Mouse (Mus musculus) kidney, adult 11 months (tissue): Measurements from ENCODE around the gene Mras.

Experiments
- DNase-seq: peaks from one replicate; pipeline ENCODE4 v3.0.0; 2022

Gene Mras

DNA sequence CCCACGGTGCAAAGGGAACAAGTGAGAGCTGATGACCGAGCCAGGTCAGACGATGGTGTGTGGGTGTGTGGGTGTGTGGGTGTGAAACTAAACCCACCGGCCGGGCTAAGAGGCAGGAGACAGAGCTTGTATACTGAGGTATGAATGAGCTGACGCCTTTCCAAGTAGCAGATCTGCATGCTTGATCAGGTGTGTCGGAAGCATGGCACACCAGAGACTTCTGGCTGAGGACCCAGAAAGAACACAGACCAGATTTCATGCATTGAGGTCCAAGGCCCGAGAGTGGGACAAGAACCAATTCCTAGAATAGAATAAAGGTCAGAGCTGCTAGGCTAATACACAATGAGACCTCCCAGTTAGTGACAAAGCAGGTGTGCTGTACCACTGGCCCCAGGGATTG, 1.9 kb upstream of the Mras start:
- DNase-seq, result no peak

DNA sequence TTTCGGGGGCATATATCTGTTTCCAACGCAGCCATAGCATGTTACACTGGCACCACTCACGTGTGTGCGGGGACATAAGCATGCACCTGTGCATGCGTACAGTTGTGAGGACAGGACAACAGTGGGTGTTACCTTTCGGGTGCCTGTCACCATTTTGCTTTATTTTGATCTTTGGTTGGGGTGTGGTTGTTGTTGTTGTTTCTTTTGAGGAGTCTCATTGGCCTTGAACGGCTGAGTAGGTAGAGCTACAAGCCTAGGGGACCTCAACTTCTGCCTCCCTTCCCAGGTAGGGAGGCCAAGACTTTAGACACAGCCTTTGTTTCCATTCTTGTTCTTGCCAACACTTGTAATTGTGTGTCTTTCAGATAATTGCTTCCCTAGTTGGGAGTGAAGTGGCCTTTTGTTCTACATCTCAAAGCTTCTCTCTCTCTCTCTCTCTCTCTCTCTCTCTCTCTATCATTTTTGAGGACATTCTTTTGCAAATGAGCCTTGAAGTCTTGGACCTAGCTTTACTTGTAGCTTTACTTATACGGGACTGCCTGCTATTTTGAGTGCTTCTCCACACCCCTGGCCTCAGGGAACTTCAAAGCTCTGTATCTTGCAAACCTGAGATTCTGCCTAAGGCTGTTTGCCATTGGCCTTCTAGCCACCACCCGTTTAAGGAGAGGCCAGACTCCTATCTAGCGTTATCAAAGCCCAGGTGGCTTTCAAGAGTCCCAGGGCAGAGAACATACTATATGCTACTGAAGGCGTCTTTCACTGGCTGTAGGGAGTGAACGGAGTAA, 792 bp upstream of the Mras start:
- no peak for DNase-seq

GRCm38 (mm10) chr9:99436182-99437030, 775 bp downstream of the Mras start:
- peak; percentile 77 for DNase-seq

- no peak for DNase-seq
These were observed 1.5 kb downstream of the Mras start for GRCm38 (mm10) chr9:99435619-99436181.

DNA sequence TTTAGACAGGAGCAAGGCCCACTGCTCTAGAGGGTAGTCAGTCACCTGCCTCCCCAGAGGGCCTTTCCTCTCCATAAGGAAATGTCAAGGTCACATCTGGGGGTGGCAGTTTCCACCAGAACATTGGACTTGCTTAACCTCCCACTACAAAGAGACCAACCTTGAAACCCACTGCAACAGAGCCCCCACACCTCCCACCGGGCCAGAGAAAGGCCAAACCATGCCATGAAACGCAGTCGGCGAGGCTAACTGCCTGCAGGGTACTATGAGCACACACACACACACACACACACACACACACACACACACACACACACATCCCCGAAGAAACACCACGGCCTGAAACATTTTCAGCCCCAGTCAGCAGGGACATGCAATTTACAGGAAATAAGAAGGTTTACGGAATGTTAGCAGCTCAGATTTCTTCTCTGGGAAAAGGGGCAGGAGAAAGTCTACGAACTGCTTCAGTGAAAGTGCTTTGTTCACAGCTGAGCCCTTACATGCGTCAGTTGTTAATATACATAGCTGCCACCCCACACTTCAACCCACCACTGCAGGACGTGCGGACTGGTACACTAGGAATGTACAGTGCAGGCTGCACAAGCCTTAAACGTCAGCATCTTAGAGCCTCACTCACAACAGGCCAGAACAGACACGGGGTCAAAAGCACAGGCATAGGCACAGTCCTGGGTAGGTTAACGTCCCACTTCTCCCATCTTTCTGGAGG, 2.1 kb downstream of the Mras start:
- DNase-seq, result peak; percentile 47

- DNase-seq, result no peak
These were observed 4.7 kb downstream of the Mras start for GRCm38 (mm10) chr9:99432478-99432877.

GRCm38 (mm10) chr9:99431963-99432362, 5.2 kb downstream of the Mras start:
- no peak for DNase-seq

DNA sequence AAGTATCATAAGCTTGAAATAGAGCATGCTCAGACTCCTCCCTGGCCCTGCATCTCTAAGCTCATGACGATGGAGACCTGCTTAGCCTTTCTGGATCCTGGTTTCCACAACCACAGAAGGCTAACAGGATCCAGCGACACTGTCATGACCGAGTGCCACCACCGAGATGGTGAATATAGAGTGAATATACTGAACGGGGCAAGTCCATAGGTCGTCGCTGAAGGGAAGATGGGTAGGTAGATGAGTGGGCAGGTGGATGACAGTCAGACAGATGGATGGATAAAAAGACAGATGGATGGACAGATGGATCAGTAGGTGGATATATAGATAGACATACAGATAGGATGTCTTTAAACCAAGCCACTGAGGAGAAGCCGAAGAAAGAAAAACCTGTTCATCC, 5.8 kb downstream of the Mras start:
- no peak for DNase-seq

GRCm38 (mm10) chr9:99430806-99431205, 6.4 kb downstream of the Mras start:
- DNase-seq, result no peak

DNA sequence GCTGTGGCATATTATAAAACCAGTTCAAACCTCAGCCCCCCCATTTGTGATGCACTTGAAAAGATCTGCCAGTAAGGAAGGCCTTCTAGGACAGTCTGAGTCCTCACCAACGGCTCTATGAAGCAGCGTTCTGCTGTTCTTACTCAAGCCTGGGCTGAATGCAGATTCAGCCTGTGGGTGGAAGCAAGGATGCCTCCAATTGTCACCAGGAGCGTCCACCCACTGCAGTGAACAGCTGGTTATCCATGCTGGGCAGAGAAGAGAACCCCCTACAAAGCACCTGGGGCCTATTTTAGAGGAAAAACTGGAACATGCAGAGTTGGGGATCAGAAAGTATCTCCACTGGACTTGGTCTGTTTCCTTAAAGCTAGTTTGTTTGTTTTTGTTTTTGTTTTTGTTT, 7.3 kb downstream of the Mras start:
- DNase-seq, result no peak

DNA sequence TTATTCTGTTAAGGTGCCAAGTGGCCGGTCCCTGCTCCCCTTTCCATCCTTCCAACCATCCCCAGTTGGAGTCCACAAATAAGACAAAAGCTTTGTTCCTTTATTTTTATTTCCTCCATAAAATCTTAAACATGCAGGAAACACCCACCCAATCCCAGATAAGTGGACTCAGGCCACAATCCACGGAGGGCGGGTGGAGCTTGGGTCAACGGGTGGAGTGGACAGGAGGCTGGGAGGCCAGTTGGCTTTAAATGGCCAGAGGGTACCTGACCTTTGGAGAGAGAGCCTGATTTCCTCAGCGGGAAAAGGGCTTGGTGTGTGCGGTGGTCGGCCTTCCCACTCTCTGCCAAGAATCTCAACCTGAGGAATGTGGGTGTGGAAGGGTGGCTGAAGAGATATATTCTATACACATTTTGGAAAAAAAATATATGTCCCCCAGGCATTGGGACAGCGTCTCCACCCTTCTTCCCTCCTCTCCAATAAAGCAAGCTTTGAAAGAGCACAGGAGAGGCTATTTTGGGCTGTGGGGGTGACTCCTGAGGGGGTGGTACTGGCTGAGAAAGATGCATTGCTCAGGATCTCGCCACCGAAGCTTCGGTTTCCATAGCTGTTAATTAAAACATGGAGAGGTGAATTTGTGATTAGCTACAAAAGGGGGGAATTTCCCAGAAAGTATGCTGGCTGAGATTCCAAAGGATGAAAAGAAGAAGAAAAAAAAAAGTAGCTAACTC, 8.4 kb downstream of the Mras start:
- DNase-seq, result no peak

DNA sequence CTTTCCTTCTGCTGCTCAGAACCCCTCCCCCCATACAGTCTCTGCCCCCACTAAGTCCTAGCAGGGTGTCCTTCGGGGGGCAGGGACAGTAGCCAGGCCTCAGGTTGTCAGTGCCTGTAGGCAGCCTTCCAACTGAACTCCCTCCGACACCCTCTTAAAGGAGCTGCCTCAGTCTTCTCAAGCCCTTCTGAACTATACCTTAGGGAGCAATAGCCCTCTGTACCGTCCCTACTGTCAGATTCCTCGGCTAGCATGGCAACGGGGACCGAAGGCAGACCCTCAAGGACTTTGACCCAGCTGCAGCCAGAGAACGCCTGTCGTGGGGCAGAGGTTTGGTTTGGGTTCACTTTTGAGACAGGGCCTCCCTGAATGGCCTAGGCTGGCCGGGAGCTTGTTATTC, 11.9 kb downstream of the Mras start:
- DNase-seq, result no peak

DNA sequence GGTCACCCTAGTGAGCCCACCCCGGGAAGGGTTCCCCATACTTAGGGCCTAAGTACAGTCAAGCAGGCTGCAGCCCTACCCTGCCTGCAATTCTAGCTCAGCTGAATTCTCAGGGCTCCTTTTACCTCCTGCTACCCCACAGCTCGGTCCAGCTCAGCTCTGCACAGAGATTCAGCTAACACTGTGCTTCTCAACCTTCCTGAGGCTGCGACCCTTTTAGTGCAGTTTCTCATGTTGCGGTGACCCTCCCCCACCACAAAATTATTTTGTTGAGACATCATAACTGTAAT, 12.7 kb downstream of the Mras start:
- DNase-seq, result no peak

GRCm38 (mm10) chr9:99423692-99424573, 13.2 kb downstream of the Mras start:
- DNase-seq, result no peak

DNA sequence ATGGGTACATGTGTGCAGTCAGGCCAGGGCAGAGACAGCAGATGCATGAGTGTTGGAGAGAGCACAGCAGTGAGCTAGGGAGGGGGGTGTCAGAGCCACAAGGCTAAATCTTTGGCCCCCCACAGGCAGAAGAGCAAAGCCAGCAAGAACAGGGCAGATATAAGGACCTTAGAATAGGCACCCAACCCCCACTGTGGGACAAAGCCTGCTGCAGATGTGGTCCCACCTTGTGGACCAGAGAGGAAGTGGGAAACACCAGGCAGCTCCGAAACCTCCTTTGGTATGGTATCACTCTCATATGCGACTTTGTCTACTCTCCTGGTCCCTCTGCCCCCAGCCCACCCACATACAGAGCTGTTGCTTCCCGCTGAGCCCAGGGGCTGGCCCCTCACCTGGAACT, 15.3 kb downstream of the Mras start:
- DNase-seq, result no peak

GRCm38 (mm10) chr9:99419951-99420701, 17.1 kb downstream of the Mras start:
- no peak for DNase-seq

- no peak for DNase-seq
These were observed 18.8 kb downstream of the Mras start for GRCm38 (mm10) chr9:99418377-99418776.

DNA sequence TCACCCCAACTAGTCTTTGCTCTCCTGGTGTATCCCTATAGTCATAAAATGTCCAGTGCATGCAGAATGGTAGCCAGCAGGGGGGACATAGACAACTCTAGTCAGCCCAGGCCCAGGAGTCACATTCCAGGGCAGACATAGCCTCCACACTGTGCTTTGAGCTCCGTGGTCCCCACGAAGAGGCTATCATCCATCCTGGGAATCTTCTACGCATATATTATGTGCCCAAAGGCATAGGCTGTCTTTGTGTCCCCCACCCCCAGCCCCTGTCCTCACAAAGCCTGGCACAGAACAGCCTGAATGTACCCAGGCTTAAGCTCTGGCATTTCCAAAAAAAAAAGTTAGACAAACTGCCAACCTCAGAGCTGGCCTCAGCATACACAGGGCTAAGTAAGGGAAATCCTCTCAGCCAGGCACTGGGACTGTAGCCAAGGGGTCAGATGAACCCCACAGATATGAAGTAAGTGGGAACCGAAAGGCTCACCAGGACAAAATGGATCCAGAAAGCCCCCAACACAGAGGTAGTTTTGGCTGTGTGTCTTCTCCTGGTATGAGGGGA, 19.8 kb downstream of the Mras start:
- no peak for DNase-seq

DNA sequence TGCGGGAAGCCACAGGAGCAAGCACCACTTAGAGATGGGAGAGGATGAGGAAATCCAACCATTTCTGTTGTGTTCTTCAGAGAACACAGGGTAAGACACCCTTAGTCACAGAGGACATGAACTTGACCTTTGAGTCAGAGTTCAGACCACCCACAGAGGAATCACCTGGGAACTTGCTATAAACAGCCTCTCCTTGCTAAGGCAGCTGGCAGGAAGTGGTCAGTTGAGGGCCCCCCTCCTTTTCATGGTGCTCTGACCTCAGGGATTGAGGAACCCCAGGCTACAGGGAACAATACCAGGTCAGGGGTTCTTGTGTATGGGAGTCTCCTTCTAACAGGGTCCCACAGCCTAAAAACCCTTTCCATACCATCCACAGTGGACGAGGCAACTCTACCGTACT, 20.4 kb downstream of the Mras start:
- DNase-seq, result no peak

- no peak for DNase-seq
These were observed 25.4 kb downstream of the Mras start for GRCm38 (mm10) chr9:99411785-99412184.

DNA sequence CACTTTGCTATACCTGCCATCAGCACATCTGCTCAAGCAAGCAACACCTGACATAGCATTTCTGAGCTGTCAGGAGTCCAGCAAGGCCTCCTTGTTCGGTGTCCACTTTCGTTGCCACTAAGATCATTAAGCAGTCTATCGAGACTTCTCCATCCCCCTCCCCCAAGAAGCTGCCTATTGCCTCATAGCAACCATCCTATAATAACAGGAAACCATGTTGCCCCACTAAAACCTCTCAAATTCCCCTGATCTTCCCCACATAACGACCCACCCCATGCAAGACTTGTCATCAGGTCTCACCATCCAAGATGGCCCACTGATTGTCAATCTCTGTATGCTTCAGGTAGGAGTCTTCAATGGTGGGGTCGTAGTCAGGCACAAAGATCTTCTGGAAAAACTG, 26.1 kb downstream of the Mras start:
- DNase-seq, result no peak
